Mouse (Mus musculus): ENCODE measurements around the gene Msh5.

DNA sequence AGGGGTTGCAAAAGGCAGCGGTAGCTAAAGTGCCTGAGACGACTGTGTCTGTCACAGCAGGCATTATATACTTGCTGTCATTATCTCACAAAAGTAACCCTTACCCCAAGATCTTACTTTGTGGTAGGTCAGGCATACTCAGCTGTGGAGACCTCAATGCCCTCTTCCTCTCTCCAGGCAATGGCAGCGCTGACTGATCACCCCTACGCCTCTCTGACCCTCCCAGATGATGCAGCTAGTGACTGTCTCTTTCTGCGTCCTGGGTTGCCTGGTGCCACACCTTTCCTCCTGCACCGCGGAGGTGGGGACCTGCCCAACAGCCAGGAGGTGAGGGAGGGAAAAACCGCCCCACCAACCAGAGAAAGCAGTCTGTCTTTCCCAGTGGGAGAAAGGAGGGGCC lies 14.8 kb upstream of the Msh5 start:
- TF ChIP-seq POLR2A (IDR thresholded peaks at IDR 0.05; ENCODE audit: borderline replicate concordance, extremely low read depth, low read depth, low read length): no peak
- TF ChIP-seq CTCF (IDR thresholded peaks at IDR 0.05; ENCODE audit: insufficient read depth, low read length): no peak
